8 mouse cellular contexts compared by ENCODE assay signal in genomic region chr13:95535461-95536116, GRCm38 (mm10). TPM values are rescaled to one million over a fixed set of nuclear protein-coding genes. Genes with fewer than 3 reads are reported as not detected.
DNase-seq lines count a peak whose midpoint lies in the region; ATAC-seq and TF ChIP-seq lines count a peak whose summit lies in the region.

No protein-coding gene starts in this region.

- no peaks in the 10 kb centered on the region for H3K36me3 ChIP-seq in erythroblast, embryonic 14.5 days (ENCODE audit: control insufficient read depth)

- no peaks in the 10 kb centered on the region for H3K9me3 ChIP-seq in erythroblast, embryonic 14.5 days (ENCODE audit: control insufficient read depth, low read length)

- peak overlapping the region; percentile 18 for H3K4me3 ChIP-seq in erythroblast, embryonic 14.5 days (replicated peaks)
- H3K4me3 ChIP-seq in lung, adult 2 months (replicated peaks; ENCODE audit: extremely low read depth, low read depth, low read length): no peak overlapping the region

- peaks cover 30% of the 10 kb centered on the region for H3K4me1 ChIP-seq in erythroblast, embryonic 14.5 days (ENCODE audit: control insufficient read depth)
- H3K4me1 ChIP-seq in lung, adult 2 months (ENCODE audit: control insufficient read depth, insufficient read depth, low read length): peaks cover 2% of the 10 kb centered on the region; the same call in 1 of the 2 replicates

- no peak for ATAC-seq in erythroblast, adult 5-6 weeks (replicated peaks; ENCODE audit: low FRiP score, poor library complexity, severe bottlenecking)
- ATAC-seq in cerebellum, adult (ENCODE audit: insufficient number of reproducible peaks, low FRiP score, low TSS enrichment): no peak
- ATAC-seq in CD4-positive, CD25-positive, alpha-beta regulatory T cell, adult 4 months: no peak

- H3K27me3 ChIP-seq in erythroblast, embryonic 14.5 days (ENCODE audit: control insufficient read depth): peaks cover 46% of the 10 kb centered on the region

- TF ChIP-seq CTCF in lung, adult 2 months (IDR thresholded peaks at IDR 0.05; ENCODE audit: insufficient read depth, low read length): no peak

- 24% methylated on average over 11 of the region's 11 CpGs for WGBS in lung, adult 2 months

- DNase-seq in urinary bladder, postnatal 25 days (ENCODE audit: low spot score): peak; percentile 16
- no peak for DNase-seq in urinary bladder, adult 2 months (ENCODE audit: low spot score)
- peak; percentile 44 for DNase-seq in lung, adult 2 months
- DNase-seq in cerebellum, adult 9-10 months: no peak

- TF ChIP-seq POLR2A in lung, adult 2 months (IDR thresholded peaks at IDR 0.05; ENCODE audit: borderline replicate concordance, extremely low read depth, low read depth, low read length): no peak

RNA-seq across cellular contexts. Expression of gene F2rl1, which starts 10.6 kb away (rescaled TPM):
- polyA plus RNA-seq in erythroblast, embryonic 14.5 days (2012): not detected in 2 replicates
- not detected in 2 replicates for total RNA-seq in erythroblast, adult 5-6 weeks (2015; ENCODE audit: low replicate concordance)
- total RNA-seq in erythroblast, adult 5-6 weeks (2017; ENCODE audit: low replicate concordance): 0.42 TPM in 1 of 2 replicates, not detected in the other
- 6.8 and 8.2 TPM in 2 replicates for polyA plus RNA-seq in urinary bladder, adult 2 months (2012; rRNA removed)
- polyA plus RNA-seq in lung, adult 2 months (2012; rRNA removed): 10.7 and 12.4 TPM in 2 replicates
- polyA plus RNA-seq in CD4-positive, CD25-positive, alpha-beta regulatory T cell, adult 4 months (2017; shearing (Covaris generic)): 10 to 100 TPM; 11.2 to 25.9 TPM

RNA-seq across cellular contexts. Expression of gene S100z, which starts 57.1 kb away (rescaled TPM):
- polyA plus RNA-seq in erythroblast, embryonic 14.5 days (2012): not detected in 2 replicates
- total RNA-seq in erythroblast, adult 5-6 weeks (2015; ENCODE audit: low replicate concordance): not detected in 2 replicates
- not detected in 2 replicates for total RNA-seq in erythroblast, adult 5-6 weeks (2017; ENCODE audit: low replicate concordance)
- 0.25 TPM in 1 of 2 replicates, not detected in the other for polyA plus RNA-seq in urinary bladder, adult 2 months (2012; rRNA removed)
- 0.49 TPM in 1 of 2 replicates, not detected in the other for polyA plus RNA-seq in lung, adult 2 months (2012; rRNA removed)
- not detected for polyA plus RNA-seq in CD4-positive, CD25-positive, alpha-beta regulatory T cell, adult 4 months (2017; shearing (Covaris generic))

Comparison
In these comparisons a context has a peak if more than half of its experiments do, and no peak if none do; other contexts are left out.
1. DNase-seq: peak in urinary bladder, postnatal 25 days (single experiment) and lung, adult 2 months (single experiment); none in urinary bladder, adult 2 months (single experiment) and cerebellum, adult 9-10 months (single experiment).